Mouse (Mus musculus): ENCODE results near the gene Tshr. TPM values are rescaled to one million over a fixed set of nuclear protein-coding genes. Genes with fewer than 3 reads are reported as not detected.

Gene Tshr
- polyA plus RNA-seq, 1 experiment from 2014 or later, result 0.02 TPM

GRCm38 (mm10) chr12:91513980-91514379 lies 129.6 kb downstream of the Tshr start:
- H3K4me2 ChIP-seq (ENCODE audit: low read depth, low read length), result no peak overlapping the region
- no peak for ATAC-seq
- no peaks in the 10 kb centered on the region for H3K27me3 ChIP-seq (ENCODE audit: insufficient read depth, low read length)
- H3K27ac ChIP-seq (ENCODE audit: low read depth), result no peak overlapping the region
- H3K4me3 ChIP-seq (ENCODE audit: low read depth, low read length), result no peak overlapping the region
- H3K9ac ChIP-seq (replicated peaks), result no peak overlapping the region
- no peaks in the 10 kb centered on the region for H3K4me1 ChIP-seq (ENCODE audit: insufficient read depth)
- no peak for DNase-seq
- H3K9me3 ChIP-seq (ENCODE audit: low read length), result no peaks in the 10 kb centered on the region
- TF ChIP-seq EP300 (IDR thresholded peaks at IDR 0.05; ENCODE audit: low read depth), result no peak
- no peak for TF ChIP-seq CTCF (IDR thresholded peaks at IDR 0.05; ENCODE audit: low read depth)
- H3K36me3 ChIP-seq (replicated peaks; ENCODE audit: insufficient read depth, low read length), result no peaks in the 10 kb centered on the region
- WGBS (ENCODE audit: insufficient replicate concordance), result 75% methylated on average over 6 of the region's 6 CpGs

DNA sequence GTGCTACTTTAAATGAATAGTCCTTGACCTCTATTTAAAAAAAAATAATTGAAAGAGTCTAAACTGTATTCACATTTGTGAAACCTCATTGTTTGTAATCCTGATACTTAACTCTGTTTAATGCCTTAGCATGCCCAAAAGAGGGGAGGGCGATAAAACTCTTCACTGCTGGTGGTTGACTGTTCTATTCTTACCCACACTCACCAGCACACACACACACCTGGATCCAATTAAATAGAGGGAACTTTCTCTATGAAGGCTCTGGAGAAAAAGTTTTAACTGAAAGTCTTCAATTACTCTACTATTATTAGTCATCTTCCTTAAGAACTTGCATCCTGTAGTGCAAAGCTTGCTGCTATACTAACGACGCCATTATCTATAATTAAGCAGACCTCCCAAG lies 133.4 kb downstream of the Tshr start:
- Histone ChIP-seq H3K9ac (replicated peaks) (no peak overlapping the region), H3K27ac (ENCODE audit: low read depth) (no peak overlapping the region), H3K9me3 (ENCODE audit: low read length) (no peaks in the 10 kb centered on the region), H3K4me2 (ENCODE audit: low read depth, low read length) (no peak overlapping the region), H3K27me3 (ENCODE audit: insufficient read depth, low read length) (no peaks in the 10 kb centered on the region), H3K36me3 (replicated peaks; ENCODE audit: insufficient read depth, low read length) (no peaks in the 10 kb centered on the region), H3K4me3 (ENCODE audit: low read depth, low read length) (no peak overlapping the region), H3K4me1 (ENCODE audit: insufficient read depth) (no peaks in the 10 kb centered on the region)
- WGBS (ENCODE audit: insufficient replicate concordance), result 86% methylated on average over 3 of the region's 3 CpGs
- no peak for ATAC-seq
- DNase-seq, result no peak
- no peak for TF ChIP-seq CTCF (IDR thresholded peaks at IDR 0.05; ENCODE audit: low read depth)
- TF ChIP-seq EP300 (IDR thresholded peaks at IDR 0.05; ENCODE audit: low read depth), result no peak

- ATAC-seq (no peak), DNase-seq (no peak)
- TF ChIP-seq EP300 (IDR thresholded peaks at IDR 0.05; ENCODE audit: low read depth) (no peak), CTCF (IDR thresholded peaks at IDR 0.05; ENCODE audit: low read depth) (no peak)
- no peak overlapping the region for H3K4me3 ChIP-seq (ENCODE audit: low read depth, low read length)
- H3K4me1 ChIP-seq (ENCODE audit: insufficient read depth), result no peaks in the 10 kb centered on the region
- H3K4me2 ChIP-seq (ENCODE audit: low read depth, low read length), result no peak overlapping the region
- no peak overlapping the region for H3K9ac ChIP-seq (replicated peaks)
- 51% methylated on average over 3 of the region's 3 CpGs for WGBS (ENCODE audit: insufficient replicate concordance)
- no peak overlapping the region for H3K27ac ChIP-seq (ENCODE audit: low read depth)
- no peaks in the 10 kb centered on the region for H3K36me3 ChIP-seq (replicated peaks; ENCODE audit: insufficient read depth, low read length)
- H3K9me3 ChIP-seq (ENCODE audit: low read length), result no peaks in the 10 kb centered on the region
- H3K27me3 ChIP-seq (ENCODE audit: insufficient read depth, low read length), result no peaks in the 10 kb centered on the region
These were observed 139.3 kb downstream of the Tshr start for GRCm38 (mm10) chr12:91523626-91524025.

- no peak for DNase-seq
- no peak for TF ChIP-seq EP300 (IDR thresholded peaks at IDR 0.05; ENCODE audit: low read depth)
- TF ChIP-seq CTCF (IDR thresholded peaks at IDR 0.05; ENCODE audit: low read depth), result no peak
These were observed 150.2 kb downstream of the Tshr start for GRCm38 (mm10) chr12:91534514-91534913.

GRCm38 (mm10) chr12:91540202-91540601 lies 155.8 kb downstream of the Tshr start:
- H3K9ac ChIP-seq (replicated peaks), result no peak overlapping the region
- H3K4me2 ChIP-seq (ENCODE audit: low read depth, low read length), result no peak overlapping the region
- DNase-seq (no peak), ATAC-seq (no peak)
- H3K9me3 ChIP-seq (ENCODE audit: low read length), result no peaks in the 10 kb centered on the region
- no peaks in the 10 kb centered on the region for H3K36me3 ChIP-seq (replicated peaks; ENCODE audit: insufficient read depth, low read length)
- TF ChIP-seq EP300 (IDR thresholded peaks at IDR 0.05; ENCODE audit: low read depth), result no peak
- TF ChIP-seq CTCF (IDR thresholded peaks at IDR 0.05; ENCODE audit: low read depth), result no peak
- no peak overlapping the region for H3K27ac ChIP-seq (ENCODE audit: low read depth)
- WGBS (ENCODE audit: insufficient replicate concordance), result 76% methylated on average over 7 of the region's 7 CpGs
- no peaks in the 10 kb centered on the region for H3K4me1 ChIP-seq (ENCODE audit: insufficient read depth)
- H3K27me3 ChIP-seq (ENCODE audit: insufficient read depth, low read length), result no peaks in the 10 kb centered on the region
- no peak overlapping the region for H3K4me3 ChIP-seq (ENCODE audit: low read depth, low read length)

More at GRCm38 (mm10) chr12:91534514-91534913, 150.2 kb downstream of the Tshr start:
- Histone ChIP-seq H3K36me3 (replicated peaks; ENCODE audit: insufficient read depth, low read length) (no peaks in the 10 kb centered on the region), H3K4me3 (ENCODE audit: low read depth, low read length) (no peak overlapping the region), H3K9me3 (ENCODE audit: low read length) (no peaks in the 10 kb centered on the region), H3K27ac (ENCODE audit: low read depth) (no peak overlapping the region), H3K4me1 (ENCODE audit: insufficient read depth) (no peaks in the 10 kb centered on the region), H3K27me3 (ENCODE audit: insufficient read depth, low read length) (no peaks in the 10 kb centered on the region), H3K9ac (replicated peaks) (no peak overlapping the region), H3K4me2 (ENCODE audit: low read depth, low read length) (no peak overlapping the region)
- no peak for ATAC-seq
- 32% methylated on average over 6 of the region's 6 CpGs for WGBS (ENCODE audit: insufficient replicate concordance)

DNA sequence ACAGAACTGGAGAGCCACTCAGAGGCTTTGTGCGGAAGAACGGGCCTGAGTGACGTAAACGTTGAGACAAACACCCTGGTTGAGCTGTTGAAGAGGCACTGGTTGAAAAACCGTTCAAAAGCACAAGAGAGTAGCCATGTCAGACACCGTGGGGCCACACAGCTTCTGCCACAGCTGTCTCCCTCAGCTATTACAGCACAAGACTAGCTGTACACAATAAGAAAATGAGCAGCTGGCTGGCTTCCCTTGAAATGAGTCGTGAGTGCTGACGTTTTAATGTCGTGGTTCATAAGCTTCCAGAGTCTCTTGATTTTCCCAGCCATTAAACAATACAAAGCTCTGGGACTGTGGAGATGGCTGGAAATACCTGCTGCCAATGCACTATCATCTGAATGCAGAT lies 165.1 kb downstream of the Tshr start:
- no peak overlapping the region for H3K27ac ChIP-seq (ENCODE audit: low read depth)
- WGBS (ENCODE audit: insufficient replicate concordance), result 82% methylated on average over 9 of the region's 9 CpGs
- no peak overlapping the region for H3K4me2 ChIP-seq (ENCODE audit: low read depth, low read length)
- TF ChIP-seq CTCF (IDR thresholded peaks at IDR 0.05; ENCODE audit: low read depth), result no peak
- no peak for TF ChIP-seq EP300 (IDR thresholded peaks at IDR 0.05; ENCODE audit: low read depth)
- H3K4me3 ChIP-seq (ENCODE audit: low read depth, low read length), result no peak overlapping the region
- H3K27me3 ChIP-seq (ENCODE audit: insufficient read depth, low read length), result no peaks in the 10 kb centered on the region
- no peaks in the 10 kb centered on the region for H3K9me3 ChIP-seq (ENCODE audit: low read length)
- DNase-seq (no peak), ATAC-seq (no peak)
- 0 out of 2 replicates have a peak, but pooled peaks cover 6% of the 10 kb centered on the region for H3K4me1 ChIP-seq (ENCODE audit: insufficient read depth)
- H3K36me3 ChIP-seq (replicated peaks; ENCODE audit: insufficient read depth, low read length), result 0 out of 2 replicates have a peak, but pooled peaks cover under 1% of the 10 kb centered on the region
- H3K9ac ChIP-seq (replicated peaks), result no peak overlapping the region
